Mouse (Mus musculus): Measurements from ENCODE around the gene Timm22.
A peak's percentile ranks its signal among the peaks of the same experiment; 100 is the strongest.

Gene Timm22

DNA sequence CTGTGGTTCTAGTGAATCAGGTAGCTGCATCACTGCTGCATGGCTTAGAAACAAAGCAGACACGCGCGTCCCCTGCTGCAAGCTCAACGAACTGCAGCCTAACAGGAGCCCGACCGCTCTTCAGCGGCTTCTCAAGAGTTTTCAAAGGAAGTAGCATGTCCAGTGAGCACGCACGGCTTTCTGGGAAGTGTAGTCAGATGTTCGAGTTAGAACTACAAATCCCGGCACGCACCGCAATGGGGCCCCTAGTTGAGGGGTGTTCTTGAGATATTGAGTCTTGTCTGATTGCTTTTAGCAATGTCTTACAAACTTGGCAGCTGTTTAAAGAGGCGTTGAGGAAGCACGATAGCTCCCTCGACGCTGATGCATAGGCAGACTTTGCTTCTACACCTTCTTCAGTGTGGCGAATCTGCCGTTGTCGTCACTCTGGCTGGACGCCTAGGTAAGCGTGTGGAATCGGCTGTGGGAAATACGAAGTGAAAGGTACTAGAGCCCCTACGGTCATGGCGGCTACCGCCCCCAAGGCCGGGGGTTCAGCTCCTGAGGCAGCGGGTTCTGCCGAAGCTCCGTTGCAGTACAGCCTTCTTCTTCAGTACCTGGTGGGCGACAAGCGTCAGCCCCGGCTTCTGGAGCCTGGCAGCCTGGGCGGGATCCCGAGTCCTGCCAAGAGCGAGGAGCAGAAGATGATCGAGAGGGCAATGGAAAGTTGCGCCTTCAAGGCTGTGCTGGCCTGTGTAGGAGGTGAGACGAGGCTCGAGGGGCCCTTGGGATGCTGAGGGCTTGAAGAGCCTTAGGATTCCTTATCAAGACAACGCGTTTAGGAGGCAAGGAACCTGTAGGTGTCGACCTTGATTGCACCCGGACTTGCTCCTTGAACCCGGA, at the start of gene Timm22:
Timm22 (plus strand) TSS at position 251 of the 882 bp plus-strand sequence.
- peak; percentile 94 for DNase-seq

DNA sequence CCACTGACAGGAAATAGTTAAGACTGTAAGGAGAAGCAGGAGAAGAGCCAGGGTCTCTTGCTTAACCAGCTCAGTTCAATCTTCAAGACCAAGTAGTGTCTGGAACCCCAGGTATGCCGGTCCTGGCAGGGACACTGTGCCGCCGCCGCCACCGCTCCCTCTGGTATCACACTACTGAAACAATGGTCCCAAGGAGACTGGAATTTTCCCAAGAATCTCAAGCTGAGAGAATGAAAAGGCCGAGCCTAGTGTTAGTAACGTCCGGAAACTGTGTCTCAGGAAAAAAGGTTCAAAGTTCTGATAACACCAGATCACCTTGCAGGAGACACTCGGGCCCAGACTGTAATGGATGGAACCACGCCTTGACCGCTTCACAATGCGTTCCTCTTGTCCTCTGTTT, 49.3 kb upstream of the Timm22 start:
- no peak for DNase-seq

DNA sequence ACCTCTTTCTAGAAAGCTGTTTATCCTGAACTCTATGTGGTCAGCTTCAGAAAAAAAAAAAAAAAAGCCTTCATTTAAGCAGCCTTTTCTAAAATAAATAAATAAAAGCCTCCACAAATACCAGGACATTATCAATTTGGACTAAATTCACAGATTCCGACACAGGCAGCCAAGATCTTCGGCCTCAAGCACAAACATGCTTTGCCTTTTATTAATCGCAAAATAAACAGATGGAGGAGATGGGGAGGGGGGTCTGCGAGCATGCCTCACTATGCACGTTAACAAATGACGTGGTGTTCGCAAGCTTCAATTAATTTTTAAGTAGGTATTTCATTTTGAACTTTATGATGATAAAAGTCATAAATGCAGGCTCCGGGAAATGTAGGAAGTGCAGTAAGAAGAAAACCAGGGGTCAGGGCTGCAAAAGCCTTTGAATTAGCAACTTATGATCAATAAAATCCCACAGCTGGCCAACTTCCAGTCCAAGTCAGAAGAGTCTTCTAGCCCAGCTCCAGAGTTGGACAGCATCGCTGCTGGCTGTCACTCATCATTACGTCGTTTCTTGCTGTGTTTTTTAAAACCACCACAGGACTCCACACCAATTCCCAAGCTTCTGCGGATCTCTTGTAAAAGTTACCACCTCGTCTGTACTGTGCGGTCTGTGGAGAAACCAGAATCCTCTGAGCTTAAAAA, 48.0 kb upstream of the Timm22 start:
- DNase-seq = no peak

DNA sequence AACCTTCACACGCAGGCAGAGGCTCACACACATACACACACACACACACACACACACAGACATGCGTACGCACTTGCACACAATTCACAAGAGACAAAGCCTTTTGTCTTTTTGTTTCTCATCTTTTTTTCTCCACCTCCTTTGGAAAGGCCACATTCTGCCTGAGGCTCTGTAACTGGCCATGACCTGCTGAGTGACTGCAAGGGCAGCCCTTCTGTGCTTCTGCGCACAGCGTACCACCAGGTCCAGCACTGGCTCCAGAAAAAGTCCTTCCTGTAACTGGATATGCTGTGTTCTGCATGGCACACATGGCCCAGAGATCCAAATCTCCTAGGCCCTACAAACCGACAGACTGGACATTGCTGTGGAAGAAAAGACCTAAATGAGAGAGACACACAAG, 46.5 kb upstream of the Timm22 start:
- no peak for DNase-seq

DNA sequence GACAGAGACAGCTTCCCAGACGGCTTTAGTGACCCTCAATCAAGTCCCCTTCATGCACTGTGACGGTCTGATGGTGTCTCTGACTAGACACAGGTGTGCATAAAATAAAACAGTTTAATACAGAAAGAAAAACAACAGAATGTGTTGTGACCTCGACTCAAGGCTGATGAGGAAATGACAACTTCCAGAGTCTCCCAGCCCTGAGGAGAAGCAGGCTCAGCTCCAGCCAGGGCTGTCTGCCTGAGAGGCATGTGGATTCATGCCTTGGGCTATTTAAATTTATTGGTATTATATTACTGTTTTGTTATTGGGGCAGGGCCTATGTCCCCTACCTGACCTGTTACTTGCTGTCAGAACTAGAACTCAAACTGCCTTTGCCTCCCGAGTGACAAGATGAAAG, 45.3 kb upstream of the Timm22 start:
- no peak for DNase-seq

DNA sequence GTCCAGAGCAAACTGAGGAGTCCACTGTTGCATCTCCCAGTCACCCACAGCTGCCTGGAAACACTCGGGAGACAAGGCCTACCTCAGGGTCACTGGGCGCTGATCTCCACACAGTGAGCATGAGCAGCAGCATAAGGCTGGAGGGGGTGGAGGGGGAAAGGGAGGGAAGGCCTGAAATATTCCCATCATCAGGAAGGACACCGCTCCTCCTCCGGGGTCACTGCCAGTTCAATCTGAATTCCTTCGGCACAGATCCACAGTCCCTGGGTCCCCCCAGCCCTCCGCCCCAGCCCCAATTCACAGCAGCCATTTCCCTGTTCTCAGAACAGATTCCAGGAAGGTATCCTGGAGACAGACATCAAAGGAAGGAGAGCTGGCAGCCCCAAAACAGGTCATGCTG, 43.6 kb upstream of the Timm22 start:
- DNase-seq = no peak

DNA sequence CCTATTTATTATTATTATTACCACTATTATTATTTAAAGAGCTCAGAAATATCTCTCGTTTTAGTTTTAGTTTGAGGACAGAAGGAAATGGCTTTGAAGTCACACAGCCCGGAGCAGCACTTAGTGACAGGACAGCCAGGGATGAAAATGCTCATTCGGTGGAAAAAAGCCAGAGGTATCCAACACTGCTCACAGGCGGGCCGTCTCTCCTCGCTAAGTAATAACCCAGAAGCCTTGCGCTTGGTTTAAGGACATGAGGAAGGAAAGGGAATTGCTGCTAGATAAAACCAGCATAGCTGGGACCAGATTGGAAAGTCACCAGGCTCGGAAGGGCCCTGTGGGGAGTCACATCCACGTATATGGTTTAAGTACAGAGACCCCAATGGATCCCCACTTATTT, 43.1 kb upstream of the Timm22 start:
- no peak for DNase-seq

DNA sequence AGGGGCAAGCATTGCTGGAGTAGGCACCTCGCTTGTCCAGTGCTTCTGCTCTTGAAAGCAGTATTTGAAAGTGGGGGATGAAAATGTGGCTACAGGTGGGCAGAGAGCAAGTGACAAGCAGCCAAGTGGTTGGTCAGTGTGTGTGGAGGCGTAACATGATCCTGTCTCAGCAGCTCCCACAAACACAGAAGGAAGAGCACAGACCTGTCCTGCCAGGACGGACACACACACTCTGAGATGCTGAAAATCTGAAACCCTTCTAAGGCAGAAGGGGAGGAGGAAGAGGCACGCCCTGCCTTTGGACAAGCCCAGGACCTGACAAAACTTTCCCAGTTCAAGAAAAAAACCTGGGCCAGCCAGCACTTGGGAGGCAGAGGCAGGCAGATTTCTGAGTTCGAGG, 42.7 kb upstream of the Timm22 start:
- DNase-seq = no peak

DNA sequence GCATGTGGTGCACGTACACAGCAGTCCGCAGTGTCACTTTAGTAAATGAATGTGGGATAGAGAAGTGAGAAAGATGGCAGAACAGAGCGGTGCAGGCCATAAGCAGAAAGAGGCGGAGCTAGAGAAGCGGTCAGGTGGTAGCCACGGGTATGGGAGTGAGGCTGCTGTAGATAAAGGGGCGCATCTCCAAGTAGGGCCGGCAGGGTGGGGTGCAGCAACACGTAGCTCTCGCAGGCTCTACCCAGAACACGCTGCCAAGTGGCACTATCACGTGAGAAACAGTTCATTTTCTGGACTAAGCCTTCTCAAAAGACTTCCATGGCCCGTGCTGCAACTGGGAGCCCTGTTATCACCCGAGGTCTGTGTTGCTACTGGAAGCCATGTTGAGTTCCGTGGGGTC, 40.0 kb upstream of the Timm22 start:
- no peak for DNase-seq

DNA sequence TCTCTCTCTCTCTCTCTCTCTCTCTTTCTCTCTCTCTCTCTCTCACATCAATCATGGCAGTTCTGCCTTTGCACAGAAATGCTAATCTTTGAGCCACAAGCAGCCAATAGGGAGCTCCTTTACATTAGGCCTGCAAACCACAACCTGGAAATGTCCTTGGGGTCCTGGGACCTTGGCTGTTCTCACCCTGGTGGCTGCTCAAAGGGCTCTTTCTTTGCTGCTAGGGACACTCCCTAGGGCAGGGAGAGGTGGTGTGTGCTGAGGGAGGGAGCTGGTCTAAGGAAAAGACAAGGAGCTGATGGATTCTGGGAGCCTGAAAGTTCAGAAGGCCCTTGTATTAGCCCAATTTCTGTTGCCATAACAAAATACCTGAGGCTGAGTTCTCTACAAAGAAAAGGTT, 36.3 kb upstream of the Timm22 start:
- DNase-seq = no peak

DNA sequence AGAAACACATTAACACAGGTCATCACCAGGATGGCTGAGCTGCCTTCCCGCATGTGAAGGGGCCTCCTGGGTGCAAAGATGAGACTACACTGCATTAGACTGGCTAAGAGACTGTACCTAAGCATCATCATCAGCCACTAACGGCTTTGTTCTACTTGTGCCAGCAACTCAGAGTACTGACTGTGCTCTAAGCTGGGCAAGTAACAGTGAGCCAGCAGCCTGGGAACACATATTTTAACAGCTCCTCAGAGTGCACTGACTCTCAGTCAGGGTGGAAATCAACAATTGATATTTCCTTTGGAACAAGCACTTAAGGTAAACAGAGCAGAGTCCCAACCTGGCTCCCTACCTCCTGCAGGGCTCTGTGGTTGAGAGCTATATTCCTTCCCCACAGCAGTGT, 34.6 kb upstream of the Timm22 start:
- no peak for DNase-seq

DNA sequence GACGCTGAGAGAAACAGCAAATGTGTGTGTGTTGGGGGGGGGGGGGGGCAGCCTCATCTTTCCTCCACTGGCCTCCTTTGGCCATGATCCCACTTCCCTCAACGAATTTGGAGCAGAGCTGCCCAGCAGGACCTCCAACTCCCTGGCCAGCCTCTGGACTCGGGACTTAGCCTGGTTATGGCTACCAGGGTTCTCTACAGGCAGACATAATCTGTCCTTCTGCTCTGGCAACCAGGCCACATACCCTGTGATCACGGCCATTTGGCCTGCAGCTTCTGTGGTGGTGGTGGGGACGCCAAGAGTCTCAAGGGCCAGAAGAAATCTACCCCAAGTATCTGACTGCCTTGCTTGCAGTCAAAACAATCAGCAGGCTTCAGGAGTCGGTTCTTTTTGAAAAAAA, 34.2 kb upstream of the Timm22 start:
- no peak for DNase-seq

DNA sequence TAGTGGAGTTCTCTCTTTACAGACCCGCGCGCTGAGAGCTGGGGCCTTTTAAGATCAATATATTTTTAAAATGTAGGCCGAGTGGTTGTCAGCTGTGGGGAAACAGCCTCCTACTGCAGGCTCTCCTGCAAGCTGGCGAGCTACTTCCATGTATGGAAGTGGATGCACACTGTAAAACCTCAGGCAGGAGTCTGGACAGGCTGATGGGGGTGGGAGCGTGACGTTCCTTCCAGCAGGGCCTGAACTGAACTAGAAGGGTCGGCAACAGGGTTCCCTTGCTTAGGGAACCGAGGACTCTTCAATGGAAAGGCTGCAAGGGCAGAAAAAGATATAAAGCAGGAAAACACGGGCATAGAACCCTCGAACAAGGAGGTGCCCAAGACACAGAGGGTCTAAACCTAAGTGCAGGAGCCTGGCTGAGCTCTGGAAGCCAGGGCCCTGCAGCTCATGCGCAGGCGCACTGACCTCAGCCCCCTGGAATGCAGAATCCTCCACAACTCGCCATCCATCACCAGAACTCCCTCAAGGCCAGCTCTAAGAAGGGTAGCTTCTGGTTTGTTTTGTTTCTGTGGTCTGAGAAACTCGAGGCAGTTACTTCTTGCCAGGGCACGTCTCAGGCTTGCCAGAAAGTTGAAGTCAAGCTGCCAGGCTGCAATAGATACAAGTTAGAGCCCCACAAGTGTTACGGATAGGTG, 32.1 kb upstream of the Timm22 start:
- DNase-seq = no peak

DNA sequence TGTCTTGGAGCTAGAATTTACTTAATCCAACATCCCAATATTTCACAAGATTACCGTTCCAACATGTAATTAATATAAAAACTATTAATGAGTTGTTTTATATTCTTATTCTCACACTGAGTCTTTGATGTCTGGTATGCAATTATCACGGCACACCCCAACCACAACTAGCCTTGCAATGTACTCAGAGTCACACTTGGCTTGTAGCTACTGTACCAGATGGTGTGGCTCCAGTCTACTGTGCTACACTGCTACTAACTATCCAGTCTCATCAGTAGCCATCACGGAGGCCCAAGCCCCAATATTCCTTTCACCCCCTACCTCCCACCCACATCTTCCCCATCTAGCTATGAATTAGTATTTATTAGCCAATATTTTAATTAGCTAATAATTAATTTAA, 30.3 kb upstream of the Timm22 start:
- no peak for DNase-seq

DNA sequence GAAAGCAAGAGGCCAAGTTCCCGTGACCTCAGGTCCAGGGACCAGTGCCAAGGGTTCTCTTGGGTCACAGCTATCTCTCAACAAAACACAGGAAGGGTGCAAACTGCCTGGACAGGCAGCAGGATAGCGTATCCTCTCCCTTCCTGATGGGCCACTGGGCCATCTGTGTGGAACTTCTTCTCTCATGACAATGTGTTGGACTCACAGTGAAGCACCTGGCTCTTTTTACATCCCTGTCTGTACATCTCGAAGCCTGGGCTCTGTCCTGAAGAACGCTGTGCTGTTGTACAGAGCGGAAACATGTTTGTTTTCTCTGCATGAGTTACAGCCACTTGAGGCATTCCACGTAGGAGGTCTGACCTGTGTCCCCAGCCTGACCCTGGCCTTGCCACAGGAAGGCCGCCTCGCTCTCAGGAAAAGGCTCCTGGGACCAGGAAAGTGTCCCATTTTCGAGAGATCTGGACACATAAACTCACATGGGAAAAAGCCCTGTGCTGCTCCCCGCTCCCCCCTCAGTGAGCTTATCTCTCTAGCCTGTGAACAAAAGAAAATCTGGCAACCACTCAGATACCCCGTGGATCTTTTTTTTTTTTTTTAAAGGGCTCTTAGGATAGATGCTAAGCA, 26.7 kb upstream of the Timm22 start:
- no peak for DNase-seq

DNA sequence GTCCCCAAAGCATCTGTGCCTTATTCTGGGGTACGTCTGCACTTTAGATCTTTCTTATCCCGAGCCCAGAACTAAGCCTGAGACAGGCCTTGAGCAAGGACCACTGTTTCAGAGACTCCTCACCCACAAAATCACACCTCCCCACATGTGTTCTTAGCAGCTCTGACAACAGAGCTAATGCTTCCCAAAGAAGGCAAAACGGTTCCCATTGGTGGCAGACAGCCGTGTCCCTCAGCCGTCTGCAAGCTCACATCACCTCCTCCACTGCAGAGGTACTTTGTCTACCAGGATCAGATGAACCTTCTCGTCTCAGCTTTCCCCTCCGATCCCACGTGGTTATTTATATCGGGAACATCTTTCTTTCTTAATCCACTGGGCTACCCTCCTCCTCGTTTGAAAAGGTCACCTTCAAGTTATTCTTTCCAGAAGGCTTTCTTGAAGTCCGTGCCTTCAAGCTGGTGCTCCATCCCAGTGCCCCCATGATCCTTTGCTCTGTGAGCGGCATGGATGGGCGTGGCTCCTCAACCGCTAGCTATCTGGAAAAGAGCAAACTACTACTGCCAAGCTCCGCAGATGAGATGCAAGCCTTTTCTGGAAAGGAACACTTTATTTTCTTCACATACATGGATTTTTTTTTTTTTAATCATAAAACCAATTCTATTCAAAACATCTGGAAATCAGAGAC, 25.4 kb upstream of the Timm22 start:
- DNase-seq = no peak

DNA sequence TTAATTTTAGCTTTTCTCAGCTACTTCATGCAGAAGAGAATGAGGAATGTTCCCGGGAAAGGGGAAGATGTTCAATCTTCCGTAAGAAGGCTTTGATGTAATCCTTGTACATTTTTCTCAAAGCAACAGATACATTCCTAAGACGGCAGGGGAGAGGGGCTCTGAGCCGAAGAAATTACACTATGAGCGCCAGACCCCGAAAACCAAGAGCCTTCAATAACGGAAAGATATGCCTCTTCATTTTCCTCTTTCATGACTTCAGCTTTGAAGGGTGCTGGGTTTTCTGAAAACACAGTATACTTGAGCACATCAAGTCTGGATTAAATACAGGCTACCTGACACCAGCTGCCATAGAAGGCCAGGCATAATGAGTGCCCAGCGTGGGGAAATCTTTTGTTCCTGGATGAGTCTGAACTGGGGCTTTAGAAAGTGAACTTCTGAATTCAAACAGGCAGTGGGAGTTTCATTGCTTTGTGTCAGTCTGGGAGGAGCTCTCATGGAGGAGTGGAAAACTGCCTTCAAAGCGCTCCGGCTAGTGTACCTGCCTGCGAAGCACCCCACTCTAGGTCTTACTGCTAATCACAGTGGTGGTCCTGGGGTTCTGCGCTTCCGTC, 23.9 kb upstream of the Timm22 start:
- DNase-seq = no peak

DNA sequence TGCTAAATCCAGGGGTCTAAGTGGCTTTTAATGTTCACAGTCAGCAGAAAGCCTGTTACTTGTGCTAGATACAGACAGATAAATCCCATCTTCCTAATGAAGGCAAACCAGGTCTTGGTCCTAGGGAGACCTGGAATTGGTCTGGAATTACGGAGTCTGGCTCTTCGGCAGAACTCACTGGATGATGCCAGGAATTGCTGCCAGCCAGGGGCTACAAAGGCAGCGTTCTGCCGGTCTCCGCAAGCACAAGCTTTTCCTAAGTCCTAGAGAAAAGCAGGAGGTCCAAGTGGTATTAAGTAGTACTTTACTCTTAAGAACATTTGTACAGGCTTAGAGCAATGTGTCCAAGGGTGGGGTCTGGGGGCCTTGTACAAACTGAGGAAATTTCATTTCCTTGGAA, 22.4 kb upstream of the Timm22 start:
- DNase-seq = no peak

DNA sequence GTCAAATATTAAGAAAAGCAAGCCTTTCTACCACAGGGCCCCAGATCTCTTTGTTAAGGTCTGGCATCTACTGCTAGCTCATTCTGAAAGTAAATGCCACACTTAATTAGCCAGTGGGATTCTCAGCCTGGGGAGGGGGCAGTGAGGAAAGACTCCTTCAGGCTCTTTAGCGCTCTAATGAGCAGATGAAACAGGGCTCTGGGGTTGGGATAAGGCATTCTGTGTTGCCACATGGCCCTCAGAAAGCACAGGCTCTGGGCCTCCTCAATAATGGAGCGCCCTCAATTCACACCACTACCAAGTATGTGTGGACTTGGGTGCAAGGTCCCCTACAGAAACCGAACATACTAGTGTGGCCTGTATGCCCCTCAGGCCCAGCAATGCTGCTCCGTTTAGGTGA, 21.7 kb upstream of the Timm22 start:
- DNase-seq = no peak

DNA sequence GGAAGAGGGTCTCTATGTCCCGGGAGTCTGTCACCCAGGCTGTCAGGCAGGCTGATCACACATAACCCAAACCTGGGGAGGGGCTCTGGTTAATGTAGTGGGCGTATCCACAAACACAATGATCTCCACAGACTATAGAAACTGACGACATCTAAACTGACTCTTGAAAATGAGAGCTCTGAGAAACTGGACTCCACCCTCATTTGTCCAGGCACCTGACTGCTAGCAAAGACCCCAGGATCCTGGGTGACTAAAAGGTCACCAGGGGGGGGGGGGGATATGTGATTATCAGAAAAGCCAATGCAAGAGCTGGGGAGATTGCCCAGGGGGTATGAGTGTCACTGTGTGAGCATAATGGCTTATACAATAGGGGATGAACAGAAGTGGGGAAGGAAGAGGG, 21.0 kb upstream of the Timm22 start:
- DNase-seq = no peak

DNA sequence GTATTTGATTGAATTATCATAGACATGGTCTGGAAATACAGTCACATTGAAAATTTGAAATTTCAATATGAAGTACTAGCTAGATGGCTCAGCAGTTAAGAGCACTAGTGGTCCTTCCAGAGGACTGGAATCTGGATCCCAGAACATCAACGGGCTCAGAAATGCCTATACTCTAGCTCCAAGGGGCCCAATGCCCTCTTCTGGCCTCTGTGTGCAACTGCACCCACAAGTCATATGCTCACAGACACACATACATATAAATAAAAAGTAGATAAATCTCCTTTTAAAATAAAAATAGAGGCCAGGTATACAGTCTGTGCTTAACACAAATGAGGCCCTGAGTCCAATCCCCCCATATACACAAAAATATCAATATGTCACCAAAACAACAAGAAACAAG, 19.7 kb upstream of the Timm22 start:
- no peak for DNase-seq

DNA sequence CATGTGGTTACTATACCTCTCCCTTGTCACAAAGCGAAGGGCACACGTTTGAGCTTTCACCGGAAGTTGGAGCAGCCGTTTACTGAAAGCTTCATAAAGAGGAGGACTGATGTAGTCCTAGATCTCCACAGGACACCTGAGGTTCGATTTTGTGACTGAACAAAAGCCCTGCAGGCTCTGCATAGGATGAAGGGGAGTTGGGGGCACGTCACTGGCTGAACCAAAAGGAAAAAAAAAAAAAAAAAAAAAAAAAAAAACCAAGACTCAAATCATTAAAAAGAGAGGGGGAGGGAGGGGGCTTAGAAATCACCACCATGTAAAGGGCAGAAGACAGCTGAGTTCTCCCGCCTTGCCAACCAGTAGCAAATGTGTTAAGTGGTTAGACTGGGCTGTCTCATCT, 18.0 kb upstream of the Timm22 start:
- no peak for DNase-seq

Data from right cerebral cortex, postnatal 25 days (tissue).